Mouse (Mus musculus) small intestine, adult 2 months (tissue): ENCODE measurements around the gene Exoc6b. TPM values are rescaled to one million over a fixed set of nuclear protein-coding genes. Genes with fewer than 3 reads are reported as not detected.

Source experiments
- H3K27ac ChIP-seq: fragments of 200-500 bp; 2 replicates; pipeline ENCODE4 v1.5.1; 2012; ENCODE audit warnings: low read depth, low read length, control low read depth, inconsistent platforms; ENCODE audit not compliant: insufficient read depth
- H3K27me3 ChIP-seq: fragments of 200-500 bp; 2 replicates; pipeline ENCODE4 v1.6.1; 2012; ENCODE audit warnings: mild to moderate bottlenecking, moderate library complexity, low read length, inconsistent platforms; ENCODE audit not compliant: control insufficient read depth, insufficient read depth
- H3K36me3 ChIP-seq: fragments of 200-500 bp; 2 replicates; pipeline ENCODE4 v1.6.1; 2012; ENCODE audit warnings: mild to moderate bottlenecking, low read length, control low read depth, inconsistent platforms; ENCODE audit not compliant: control insufficient read depth, insufficient read depth
- H3K4me1 ChIP-seq: fragments of 200-500 bp; 2 replicates; pipeline ENCODE4 v1.6.1; 2012; ENCODE audit warnings: low read length, inconsistent platforms, mixed read lengths; ENCODE audit not compliant: control insufficient read depth, insufficient read depth, insufficient read length
- H3K4me3 ChIP-seq: fragments of 200-500 bp; 2 replicates; pipeline ENCODE4 v1.5.1; 2012; ENCODE audit warnings: low read depth, mild to moderate bottlenecking, control low read depth, inconsistent platforms, low read length, moderate library complexity
- CTCF ChIP-seq: fragments of 200-500 bp; IDR thresholded peaks from 2 replicates; pipeline ENCODE4 v1.5.1; 2012; ENCODE audit warnings: low read depth, mild to moderate bottlenecking, control low read depth, inconsistent platforms, low read length, moderate library complexity, mixed read lengths; ENCODE audit not compliant: insufficient replicate concordance, insufficient read length; ENCODE audit errors: extremely low read depth
- POLR2A ChIP-seq: fragments of 200-500 bp; IDR thresholded peaks from 2 replicates; pipeline ENCODE4 v1.6.1; 2012; ENCODE audit warnings: low read depth, mild to moderate bottlenecking, control low read depth, inconsistent platforms, low read length, moderate library complexity
- WGBS: fragments of 180-500 bp; shearing (Covaris S2); methylation state at CpG from one replicate; pipeline ENCODE4 v1.1.7; 2018; 5-methylcytosine and 5-hydroxymethylcytosine counted together
- polyA plus RNA-seq: library from polyadenylated mRNA; depleted of rRNA; stranded (reverse); fragments of >200 nt; gene quantifications from 2 replicates; pipeline ENCODE4 v1.2.3, GENCODE M21; 2012

The Exoc6b gene
- polyA plus RNA-seq, 1 experiment, result 7.0 TPM

DNA sequence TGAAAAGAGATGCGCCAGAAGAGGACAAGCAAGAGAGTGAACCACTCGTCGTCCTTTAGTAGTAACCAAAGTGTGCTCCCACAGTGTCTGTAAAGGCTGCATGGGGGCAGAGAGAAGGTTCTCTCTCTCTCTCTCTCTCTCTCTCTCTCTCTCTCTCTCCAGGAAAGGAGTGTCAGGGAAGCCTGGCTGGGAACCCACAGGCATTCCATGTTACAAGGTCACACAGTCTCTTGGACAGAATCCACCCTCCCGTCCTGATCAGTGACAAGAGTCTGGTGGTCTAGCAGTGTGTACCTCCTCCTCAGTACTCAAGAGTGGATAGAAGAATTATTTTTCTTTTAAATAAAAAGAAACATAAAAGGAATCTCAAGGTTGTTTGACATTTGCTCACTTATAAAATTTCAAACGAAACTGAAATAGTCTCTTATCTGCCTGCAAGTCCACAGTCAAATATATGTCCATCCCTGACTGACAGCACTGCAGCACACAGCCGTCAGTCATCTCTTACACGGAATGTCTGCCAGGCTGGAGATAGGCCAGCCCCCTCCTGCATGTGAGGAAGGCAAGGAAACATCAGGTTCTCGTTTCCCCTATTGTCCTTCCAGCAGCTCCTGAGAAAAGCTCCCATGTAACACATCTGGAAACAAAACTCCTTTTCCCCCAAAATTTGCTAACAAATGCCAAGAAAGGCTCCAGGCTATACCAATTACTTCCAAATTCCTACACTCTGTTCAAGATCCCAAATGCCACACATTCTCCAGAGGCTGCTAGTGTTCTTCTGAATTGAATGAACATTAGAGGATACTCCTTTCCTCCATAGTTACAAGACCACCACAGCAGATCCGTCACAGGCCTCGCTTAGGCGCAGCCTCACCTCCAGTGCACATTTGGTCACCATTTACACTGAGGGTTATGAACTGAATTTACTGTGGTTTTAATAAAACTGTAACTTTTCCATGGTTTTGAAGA is 136.1 kb downstream of the Exoc6b start:
- Histone ChIP-seq H3K36me3 (no peaks in the 10 kb centered on the region), H3K27ac (no peak overlapping the region), H3K4me1 (no peaks in the 10 kb centered on the region), H3K27me3 (no peaks in the 10 kb centered on the region), H3K4me3 (no peak overlapping the region)
- 76% methylated on average over 11 of the region's 11 CpGs for WGBS
- TF ChIP-seq CTCF, result no peak
- TF ChIP-seq POLR2A, result no peak

DNA sequence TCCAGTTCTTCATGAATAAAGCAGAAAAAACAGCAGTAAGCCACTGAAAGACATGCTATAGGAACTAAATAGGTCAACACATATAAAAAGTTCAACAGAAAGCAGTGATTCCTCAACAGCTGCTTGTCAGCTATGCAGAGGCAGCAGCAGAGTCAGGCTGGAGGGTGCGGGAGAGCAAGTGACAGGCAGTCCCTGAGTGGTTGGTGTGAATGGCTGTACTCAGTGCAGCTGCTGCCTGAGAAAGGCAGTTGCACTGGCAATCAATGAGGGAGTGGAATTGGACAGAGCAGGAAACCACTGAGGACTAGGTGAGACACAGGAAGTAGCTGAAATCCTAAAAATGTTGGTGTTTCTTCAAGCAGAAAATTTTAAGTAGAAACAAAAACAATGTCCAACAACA is 138.3 kb downstream of the Exoc6b start:
- no peaks in the 10 kb centered on the region for H3K4me1 ChIP-seq
- 56% methylated on average over 1 of the region's 1 CpGs for WGBS

DNA sequence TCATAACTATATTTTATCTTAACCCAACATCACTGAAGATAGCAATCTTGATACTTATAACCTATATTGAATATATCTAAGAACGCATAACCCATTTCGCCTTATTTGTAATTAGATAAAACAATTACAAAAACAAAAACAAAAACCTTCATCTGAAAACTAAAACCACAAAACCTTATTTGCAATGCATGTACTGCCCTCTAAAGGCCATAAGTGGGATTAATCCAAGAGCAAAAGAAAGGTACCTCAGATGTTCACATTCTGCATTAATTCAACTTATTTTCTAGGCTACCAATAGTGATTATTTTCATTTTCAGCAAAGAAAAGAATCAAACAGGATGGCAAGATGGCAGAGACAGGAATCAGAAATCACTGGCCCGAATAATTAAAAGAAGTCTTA is 143.2 kb downstream of the Exoc6b start:
- TF ChIP-seq CTCF, result no peak
- TF ChIP-seq POLR2A, result no peak
- 64% methylated on average over 3 of the region's 3 CpGs for WGBS
- no peak overlapping the region for H3K4me3 ChIP-seq
- no peaks in the 10 kb centered on the region for H3K4me1 ChIP-seq
- H3K27me3 ChIP-seq, result no peaks in the 10 kb centered on the region
- H3K36me3 ChIP-seq, result no peaks in the 10 kb centered on the region
- H3K27ac ChIP-seq, result no peak overlapping the region

More for the DNA sequence above, 138.3 kb downstream of the Exoc6b start:
- TF ChIP-seq POLR2A, result no peak
- TF ChIP-seq CTCF, result no peak
- Histone ChIP-seq H3K27ac (no peak overlapping the region), H3K4me3 (no peak overlapping the region), H3K27me3 (no peaks in the 10 kb centered on the region), H3K36me3 (no peaks in the 10 kb centered on the region)

DNA sequence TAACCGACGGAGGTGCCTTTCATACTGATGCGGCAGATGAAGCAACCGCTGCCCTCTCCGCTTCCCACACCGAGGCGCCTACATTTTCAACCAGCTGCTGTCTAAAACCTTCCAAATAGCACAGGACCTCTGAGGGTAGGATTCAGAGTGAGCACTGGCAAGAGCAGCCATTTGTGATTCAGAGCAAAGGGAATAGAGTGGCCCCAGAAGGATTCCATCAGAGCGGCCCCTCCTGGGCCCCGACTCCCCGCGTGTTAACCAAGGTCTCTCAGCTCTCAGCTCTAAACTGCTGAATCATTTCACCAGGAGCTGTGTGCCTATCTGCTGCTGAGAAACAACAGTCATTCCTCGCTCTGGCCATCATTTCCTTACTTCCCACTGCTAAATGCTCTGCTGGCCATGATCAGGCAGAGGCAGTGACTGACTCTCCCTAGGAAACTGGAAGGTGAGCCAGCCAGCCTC is 145.5 kb downstream of the Exoc6b start:
- H3K36me3 ChIP-seq, result no peaks in the 10 kb centered on the region
- H3K27ac ChIP-seq, result no peak overlapping the region
- TF ChIP-seq POLR2A, result no peak
- no peak for TF ChIP-seq CTCF
- no peak overlapping the region for H3K4me3 ChIP-seq
- H3K4me1 ChIP-seq, result no peaks in the 10 kb centered on the region
- H3K27me3 ChIP-seq, result no peaks in the 10 kb centered on the region
- WGBS, result 81% methylated on average over 12 of the region's 12 CpGs

DNA sequence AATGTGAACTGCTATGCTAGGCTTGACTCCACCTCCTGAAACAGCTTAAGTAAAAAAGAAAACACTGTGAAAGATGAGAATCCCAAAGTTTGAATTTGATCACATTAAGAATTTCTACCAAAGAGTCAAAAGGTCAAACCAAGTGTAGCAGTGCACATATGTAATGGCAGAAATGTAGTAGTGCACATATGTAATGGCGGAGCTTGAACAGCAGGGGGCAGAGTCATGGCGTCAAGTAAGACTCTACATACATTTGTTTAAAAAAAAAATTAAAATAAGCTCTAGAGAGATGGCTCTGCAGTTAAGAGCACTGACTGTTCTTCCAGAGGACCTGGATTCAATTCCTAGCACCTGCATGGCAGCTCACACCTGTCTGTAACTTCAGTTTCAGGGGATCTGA is 153.0 kb downstream of the Exoc6b start:
- no peak overlapping the region for H3K27ac ChIP-seq
- no peak overlapping the region for H3K4me3 ChIP-seq
- TF ChIP-seq POLR2A (no peak), CTCF (no peak)
- H3K27me3 ChIP-seq, result no peaks in the 10 kb centered on the region
- no peaks in the 10 kb centered on the region for H3K36me3 ChIP-seq
- WGBS, result 7% methylated on average over 2 of the region's 2 CpGs
- H3K4me1 ChIP-seq, result no peaks in the 10 kb centered on the region

DNA sequence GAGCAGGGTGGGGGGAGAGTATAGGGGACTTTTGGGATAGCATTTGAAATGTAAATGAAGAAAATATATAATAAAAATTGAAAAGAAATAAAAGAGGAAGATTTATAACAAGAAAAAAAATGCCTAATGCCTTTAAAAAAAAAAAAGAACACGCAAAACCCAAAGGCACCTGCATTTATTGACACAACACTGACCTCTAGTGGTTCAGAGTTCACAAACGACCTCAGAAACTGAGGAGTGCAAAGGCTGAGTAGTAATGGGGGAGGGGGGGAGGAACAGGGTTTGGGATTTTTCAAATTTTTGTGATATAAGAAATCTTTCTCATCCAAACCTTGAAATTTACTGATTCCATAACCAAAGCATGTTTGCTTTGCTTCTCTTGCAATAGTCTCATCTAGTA is 156.9 kb downstream of the Exoc6b start:
- no peak for TF ChIP-seq CTCF
- no peak for TF ChIP-seq POLR2A
- WGBS, result 4% methylated on average over 2 of the region's 2 CpGs
- Histone ChIP-seq H3K4me3 (no peak overlapping the region), H3K4me1 (no peaks in the 10 kb centered on the region), H3K27ac (no peak overlapping the region), H3K36me3 (no peaks in the 10 kb centered on the region), H3K27me3 (no peaks in the 10 kb centered on the region)

DNA sequence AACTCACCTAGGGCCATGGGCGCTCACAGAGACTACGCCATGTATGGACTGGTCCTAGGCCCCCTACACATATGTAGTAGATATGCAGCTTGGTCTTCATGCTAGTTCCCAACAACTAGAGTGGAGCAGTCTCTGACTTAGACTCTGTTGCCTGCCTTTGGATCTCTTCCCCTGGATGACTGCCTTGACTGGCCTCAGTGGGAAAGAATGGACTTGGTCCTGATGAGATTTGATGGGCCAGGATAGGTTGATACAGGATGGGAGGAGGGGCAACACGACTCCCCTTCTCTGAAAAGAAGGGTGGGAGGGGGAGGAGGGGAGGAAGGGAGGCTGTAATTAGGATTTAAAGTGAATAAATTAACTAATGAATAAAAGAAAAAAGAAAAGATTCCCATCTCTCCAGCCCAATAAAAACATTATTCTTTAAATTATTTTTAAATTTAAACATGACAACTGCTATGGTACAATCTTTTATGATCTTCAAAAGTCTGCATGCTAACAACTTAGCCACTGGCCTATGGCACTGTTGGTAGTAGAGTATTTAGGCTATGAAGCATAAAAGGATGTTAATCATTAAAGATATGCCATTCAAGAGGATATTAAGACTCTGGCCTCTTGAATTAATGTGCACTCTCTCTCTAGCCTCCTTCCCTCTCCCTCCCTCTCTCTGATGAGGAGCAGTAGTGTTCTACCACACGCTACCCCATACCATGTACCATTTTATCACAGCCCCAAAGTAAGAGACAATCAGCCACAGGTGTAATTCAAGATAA is 170.1 kb downstream of the Exoc6b start:
- Histone ChIP-seq H3K4me3 (no peak overlapping the region), H3K4me1 (no peaks in the 10 kb centered on the region; the same call in none of the 2 replicates), H3K27ac (no peak overlapping the region), H3K36me3 (no peaks in the 10 kb centered on the region), H3K27me3 (no peaks in the 10 kb centered on the region)
- WGBS, result 83% methylated on average over 4 of the region's 4 CpGs
- TF ChIP-seq CTCF (no peak), POLR2A (no peak)
